Mouse (Mus musculus) ES-Bruce4 (cell line): Measurements from ENCODE around the gene Wnt5b. TPM values are rescaled to one million over a fixed set of nuclear protein-coding genes. Genes with fewer than 3 reads are reported as not detected.

Experiments
- H3K27ac ChIP-seq: 2 replicates; pipeline ENCODE4 v1.5.1; 2012; ENCODE audit warnings: low read length, inconsistent platforms; ENCODE audit not compliant: insufficient read depth
- H3K27me3 ChIP-seq: 2 replicates; pipeline ENCODE4 v1.6.1; 2012; ENCODE audit warnings: mild to moderate bottlenecking, low read length, inconsistent platforms; ENCODE audit not compliant: control insufficient read depth, poor library complexity, insufficient read depth, severe bottlenecking
- H3K36me3 ChIP-seq: 2 replicates; pipeline ENCODE4 v1.6.1; 2012; ENCODE audit warnings: inconsistent platforms, mild to moderate bottlenecking, low read length, moderate library complexity; ENCODE audit not compliant: control insufficient read depth, poor library complexity, insufficient read depth, severe bottlenecking
- H3K4me1 ChIP-seq: one replicate; pipeline ENCODE4 v1.8.1; 2011; ENCODE audit warnings: low read length; ENCODE audit not compliant: control insufficient read depth, insufficient read depth
- H3K4me3 ChIP-seq: 2 replicates; pipeline ENCODE4 v1.5.1; 2011; ENCODE audit warnings: low read depth, mild to moderate bottlenecking, low read length
- H3K9ac ChIP-seq: 2 replicates; pipeline ENCODE4 v1.6.1; 2012; ENCODE audit warnings: low read depth, mild to moderate bottlenecking, inconsistent platforms; ENCODE audit not compliant: poor library complexity, severe bottlenecking
- H3K9me3 ChIP-seq: replicated peaks from 2 replicates; pipeline ENCODE4 v1.6.1; 2012; ENCODE audit warnings: mild to moderate bottlenecking, low read length, inconsistent platforms; ENCODE audit not compliant: control insufficient read depth, poor library complexity, insufficient read depth, severe bottlenecking
- CTCF ChIP-seq: IDR thresholded peaks from one replicate; pipeline ENCODE4 v1.8.1; 2011; ENCODE audit warnings: low read depth, low read length
- EP300 ChIP-seq: IDR thresholded peaks from 2 replicates; pipeline ENCODE4 v1.6.1; 2011; ENCODE audit warnings: low read depth, low read length; ENCODE audit not compliant: insufficient read depth
- POLR2A ChIP-seq: IDR thresholded peaks from one replicate; pipeline ENCODE4 v1.8.1; 2011; ENCODE audit warnings: low read length; ENCODE audit not compliant: insufficient read depth
- polyA plus RNA-seq: library from polyadenylated mRNA; stranded (reverse); fragments of >200 nt; gene quantifications from 2 replicates; pipeline ENCODE4 v1.2.4, GENCODE M21; 2011; ENCODE audit warnings: low read depth; ENCODE audit not compliant: missing spikeins, insufficient read depth, insufficient read length

Wnt5b gene
- polyA plus RNA-seq, 1 experiment, result 2.5 TPM

- Histone ChIP-seq H3K27me3 (no peaks in the 10 kb centered on the region), H3K36me3 (no peaks in the 10 kb centered on the region; the same call in 1 of the 2 replicates), H3K27ac (peak overlapping the region; percentile 45), H3K4me1 (peaks cover 2% of the 10 kb centered on the region), H3K4me3 (peak overlapping the region; percentile 87), H3K9me3 (no peaks in the 10 kb centered on the region), H3K9ac (peak overlapping the region; percentile 94)
- TF ChIP-seq EP300 (no peak), POLR2A (no peak), CTCF (no peak)
Observed at GRCm38 (mm10) chr6:119387801-119388649, 156.1 kb downstream of the Wnt5b start.

- Histone ChIP-seq H3K27ac (no peak overlapping the region), H3K4me3 (no peak overlapping the region), H3K27me3 (no peaks in the 10 kb centered on the region), H3K9me3 (no peaks in the 10 kb centered on the region), H3K9ac (peak overlapping the region; percentile 94; the same call in 1 of the 2 replicates), H3K4me1 (peaks cover 2% of the 10 kb centered on the region), H3K36me3 (no peaks in the 10 kb centered on the region; the same call in 1 of the 2 replicates)
- TF ChIP-seq EP300, result no peak
- no peak for TF ChIP-seq CTCF
- no peak for TF ChIP-seq POLR2A
Observed at GRCm38 (mm10) chr6:119386821-119387220, 157.3 kb downstream of the Wnt5b start.

- H3K9ac ChIP-seq, result no peak overlapping the region
- no peaks in the 10 kb centered on the region for H3K36me3 ChIP-seq
- no peak overlapping the region for H3K27ac ChIP-seq
- peaks cover 2% of the 10 kb centered on the region for H3K4me1 ChIP-seq
- no peak for TF ChIP-seq CTCF
- no peak for TF ChIP-seq EP300
- no peak for TF ChIP-seq POLR2A
- no peaks in the 10 kb centered on the region for H3K27me3 ChIP-seq
- H3K4me3 ChIP-seq, result no peak overlapping the region
- H3K9me3 ChIP-seq, result no peaks in the 10 kb centered on the region
Observed at GRCm38 (mm10) chr6:119386421-119386820, 157.7 kb downstream of the Wnt5b start.

GRCm38 (mm10) chr6:119385668-119386067 lies 158.5 kb downstream of the Wnt5b start:
- H3K27ac ChIP-seq, result no peak overlapping the region
- no peaks in the 10 kb centered on the region for H3K36me3 ChIP-seq
- no peak overlapping the region for H3K9ac ChIP-seq
- H3K27me3 ChIP-seq, result no peaks in the 10 kb centered on the region
- H3K4me1 ChIP-seq, result peaks cover 2% of the 10 kb centered on the region
- no peaks in the 10 kb centered on the region for H3K9me3 ChIP-seq
- no peak for TF ChIP-seq POLR2A
- no peak for TF ChIP-seq EP300
- no peak overlapping the region for H3K4me3 ChIP-seq

Other genes starting within 250 kb of the Wnt5b start
- gene Lrtm2, start 213.6 kb downstream of the Wnt5b start, polyA plus RNA-seq, result 0.49 TPM in 1 of 2 replicates, not detected in the other
- gene Adipor2, start 126.6 kb downstream of the Wnt5b start, polyA plus RNA-seq, result 104 and 111 TPM in 2 replicates
- 30.9 and 37.9 TPM in 2 replicates for gene Fbxl14, start 64.7 kb downstream of the Wnt5b start, polyA plus RNA-seq